ENCODE assay signal across 10 mouse cellular contexts in the genomic region with DNA sequence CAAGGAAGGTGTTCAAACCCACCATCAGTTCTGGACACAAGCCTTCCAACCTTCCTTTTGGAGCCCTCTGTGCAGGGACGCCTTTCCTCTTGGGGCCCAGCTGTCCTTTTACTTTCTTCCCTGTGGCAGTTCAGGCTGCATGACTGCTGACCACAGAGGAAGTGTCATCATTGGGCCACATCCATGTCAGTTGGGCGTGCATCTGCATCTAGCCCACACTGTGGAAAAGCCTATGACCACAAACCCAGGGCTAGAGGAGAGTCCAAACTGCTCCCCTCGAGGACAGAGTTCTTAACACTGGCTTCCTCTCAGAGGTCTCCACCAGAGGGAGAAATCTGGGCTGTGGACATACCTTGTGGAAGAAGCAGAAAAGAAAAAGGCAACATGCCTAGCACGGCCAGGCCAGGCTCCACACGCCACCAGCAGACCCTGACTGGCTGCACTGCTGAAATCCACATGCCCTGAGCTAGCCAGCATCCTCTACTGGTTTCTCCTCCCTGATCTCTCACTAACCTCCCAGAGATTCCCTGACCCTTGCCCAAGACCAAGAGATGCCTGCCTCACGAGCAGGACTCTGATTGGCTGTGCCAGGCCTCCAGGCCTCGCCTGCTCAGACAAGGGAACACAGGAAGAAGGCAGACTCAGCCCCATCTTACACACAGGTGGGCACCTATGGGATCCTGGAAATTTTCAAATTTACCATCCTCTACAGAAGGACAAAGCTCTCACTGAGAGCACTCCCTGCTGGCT.
DNase-seq lines count a peak whose midpoint lies in the region; ATAC-seq lines count a peak whose summit lies in the region.
"Had no signal": no experiment of that assay in that cellular context is flagged by ENCODE, and none has a peak within 500 bp of the region (broad histone marks: within the 10 kb centered on the region; RNA-seq: fewer than 3 reads in every experiment).

No protein-coding gene starts in this region.

- no peak overlapping the region for H3K4me3 ChIP-seq in hindbrain, embryonic 10.5 days
- no peak overlapping the region for H3K4me3 ChIP-seq in hindbrain, embryonic 14.5 days (replicated peaks; ENCODE audit: low read length)
- H3K4me3 ChIP-seq: limb, embryonic 12.5 days had no signal

- DNase-seq in hindbrain, embryonic 10.5 days (ENCODE audit: low spot score) = no peak
- DNase-seq in hindbrain, embryonic 14.5 days (ENCODE audit: low spot score) = no peak
- peak; percentile 98 for DNase-seq in 416B (ENCODE audit: low read depth)
- DNase-seq in lung, postnatal 36 days = peak; percentile 62
- no peak for DNase-seq in right cerebral cortex, postnatal 10 days (ENCODE audit: low spot score in 2 of 2)
- no peak for DNase-seq in gastrocnemius, adult 8-10 months (ENCODE audit: low spot score in 2 of 2)
- no peak for DNase-seq in retina, postnatal 1 day

- no peak overlapping the region for H3K4me2 ChIP-seq in hindbrain, embryonic 14.5 days (replicated peaks)
- H3K4me2 ChIP-seq: limb, embryonic 12.5 days had no signal

- no peaks in the 10 kb centered on the region for H3K36me3 ChIP-seq in hindbrain, embryonic 10.5 days
- H3K36me3 ChIP-seq in hindbrain, embryonic 14.5 days (replicated peaks; ENCODE audit: control insufficient read depth, insufficient read depth) = no peaks in the 10 kb centered on the region
- H3K36me3 ChIP-seq: limb, embryonic 12.5 days had no signal

- H3K4me1 ChIP-seq in hindbrain, embryonic 10.5 days (replicated peaks) = peaks cover 32% of the 10 kb centered on the region
- H3K4me1 ChIP-seq in hindbrain, embryonic 14.5 days (replicated peaks; ENCODE audit: control insufficient read depth, insufficient read depth, low read length) = peaks cover 19% of the 10 kb centered on the region

- no peak for ATAC-seq in hindbrain, embryonic 14.5 days (ENCODE audit: low FRiP score)
- peak; percentile 61 to 62 for ATAC-seq in hematopoietic stem cell, adult 5-6 weeks (replicated peaks in 1 of 2; ENCODE audit: insufficient read depth in 1 of 2, low FRiP score in 2 of 2, low TSS enrichment in 1 of 2, low read depth in 1 of 2, poor library complexity in 2 of 2, severe bottlenecking in 2 of 2)

- H3K9me3 ChIP-seq in hindbrain, embryonic 10.5 days = no peaks in the 10 kb centered on the region
- no peaks in the 10 kb centered on the region for H3K9me3 ChIP-seq in hindbrain, embryonic 14.5 days (ENCODE audit: control insufficient read depth, low read length)
- H3K9me3 ChIP-seq: G1E; limb, embryonic 12.5 days had no signal

- 85% methylated on average over 7 of the region's 7 CpGs for WGBS in hindbrain, embryonic 10.5 days
- WGBS in hindbrain, embryonic 14.5 days = 86% methylated on average over 7 of the region's 7 CpGs

- H3K9ac ChIP-seq in hindbrain, embryonic 14.5 days = no peak overlapping the region
- H3K9ac ChIP-seq: limb, embryonic 12.5 days had no signal

- peak overlapping the region; percentile 14; the same call in 1 of the 2 replicates for H3K27ac ChIP-seq in hindbrain, embryonic 10.5 days
- no peak overlapping the region for H3K27ac ChIP-seq in hindbrain, embryonic 14.5 days
- H3K27ac ChIP-seq: limb, embryonic 12.5 days had no signal

- H3K27me3 ChIP-seq in hindbrain, embryonic 10.5 days (ENCODE audit: insufficient read depth, poor library complexity, severe bottlenecking) = no peaks in the 10 kb centered on the region
- no peaks in the 10 kb centered on the region for H3K27me3 ChIP-seq in hindbrain, embryonic 14.5 days (ENCODE audit: control insufficient read depth, insufficient read depth, low read length)
- H3K27me3 ChIP-seq: limb, embryonic 12.5 days had no signal

Comparison
In these comparisons a context has a peak if more than half of its experiments do, and no peak if none do; other contexts are left out.
1. DNase-seq: peak in 416B (single experiment) and lung, postnatal 36 days (single experiment); none in hindbrain, embryonic 10.5 days (single experiment), hindbrain, embryonic 14.5 days (single experiment), right cerebral cortex, postnatal 10 days (0 of 2), gastrocnemius, adult 8-10 months (0 of 2) and retina, postnatal 1 day (single experiment).